Mouse (Mus musculus): ENCODE results near the gene Zdhhc7. TPM values are rescaled to one million over a fixed set of nuclear protein-coding genes. Genes with fewer than 3 reads are reported as not detected.

Zdhhc7 gene
- total and polyA plus RNA-seq, 3 experiments: 18.3 to 26.3 (median 23.7) TPM

DNA sequence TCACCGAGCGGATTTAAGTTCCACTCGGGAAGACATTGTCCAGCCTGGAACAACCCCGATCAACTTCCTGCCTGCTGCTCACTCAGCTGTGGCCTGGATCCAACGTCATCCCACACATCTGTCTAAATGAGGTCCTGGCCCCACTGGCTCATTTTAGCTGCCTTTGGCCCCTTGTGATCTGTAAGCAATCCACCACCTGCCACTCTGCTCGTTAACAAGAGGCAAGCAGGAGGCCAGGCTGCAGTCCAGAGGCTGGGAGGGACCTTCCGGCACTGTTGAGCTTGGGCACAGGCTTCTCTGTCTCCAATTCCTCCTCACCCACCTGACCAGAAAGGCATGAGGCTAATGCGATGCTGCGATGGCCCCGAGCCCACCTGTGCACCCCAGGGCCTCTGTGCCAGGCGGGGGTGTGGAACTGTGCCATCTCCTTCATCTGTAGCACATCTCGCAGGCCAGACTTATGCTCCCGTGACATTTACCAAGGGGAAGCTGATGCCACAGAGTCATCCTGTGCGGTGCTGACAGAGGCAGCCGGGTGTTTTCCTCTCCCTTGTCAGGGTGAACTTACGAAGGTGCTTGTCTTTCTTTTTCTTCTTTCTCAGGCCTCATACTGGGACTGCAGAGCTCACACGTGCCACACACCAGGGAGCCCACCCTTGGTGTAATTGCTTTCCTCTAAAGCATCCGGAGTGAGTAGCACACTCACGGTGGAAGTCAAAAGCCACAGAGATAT is 33.2 kb downstream of the Zdhhc7 start:
- TF ChIP-seq UBTF (IDR thresholded peaks at IDR 0.05; ENCODE audit: low read depth, low read length) (no peak), MEF2A (IDR thresholded peaks at IDR 0.05; ENCODE audit: borderline replicate concordance, low read depth, low read length) (no peak), BHLHE40 (IDR thresholded peaks at IDR 0.05; ENCODE audit: low read depth, low read length) (no peak), GABPA (IDR thresholded peaks at IDR 0.05; ENCODE audit: insufficient replicate concordance, low read depth, low read length) (no peak), ZMIZ1 (IDR thresholded peaks at IDR 0.05; ENCODE audit: low read depth, low read length) (no peak), CTCF (conservative IDR thresholded peaks at IDR 0.05 in 1 of 2, IDR thresholded peaks at IDR 0.05 in 1 of 2; ENCODE audit: low read depth in 2 of 2, low read length in 2 of 2) (no peak), USF1 (IDR thresholded peaks at IDR 0.05; ENCODE audit: low read depth, low read length) (no peak), POLR2A (IDR thresholded peaks at IDR 0.05; ENCODE audit: low read depth, low read length) (no peak), IRF4 (IDR thresholded peaks at IDR 0.05; ENCODE audit: low read depth, low read length) (no peak), ELF1 (IDR thresholded peaks at IDR 0.05; ENCODE audit: low read depth, low read length) (no peak), SIN3A (IDR thresholded peaks at IDR 0.05; ENCODE audit: low read length) (no peak), SMC3 (IDR thresholded peaks at IDR 0.05; ENCODE audit: low read depth, low read length) (no peak), NRF1 (IDR thresholded peaks at IDR 0.05; ENCODE audit: low read depth, low read length) (no peak), ETS1 (conservative IDR thresholded peaks at IDR 0.05; ENCODE audit: low read depth, low read length) (no peak), PAX5 (IDR thresholded peaks at IDR 0.05; ENCODE audit: low read length) (no peak), E2F4 (IDR thresholded peaks at IDR 0.05; ENCODE audit: insufficient replicate concordance, low read depth, low read length) (no peak), HCFC1 (IDR thresholded peaks at IDR 0.05; ENCODE audit: low read depth, low read length) (no peak), CHD2 (IDR thresholded peaks at IDR 0.05; ENCODE audit: low read length) (no peak)
- no peak overlapping the region for H3K4me3 ChIP-seq (replicated peaks in 1 of 3; ENCODE audit: low read depth in 2 of 3, low read length in 2 of 3, poor library complexity in 1 of 3)
- H3K9ac ChIP-seq (ENCODE audit: insufficient read depth, low read depth): no peak overlapping the region
- H3K9me3 ChIP-seq (replicated peaks; ENCODE audit: low read length): no peaks in the 10 kb centered on the region
- dilution Hi-C loops (cut with MboI; ENCODE audit: extremely low pct_ligation_motif_present, extremely low pct_unique_long_range_greater_than_20kb, low sequenced_read_pairs): no loop called here
- no peak overlapping the region for H3K4me2 ChIP-seq (ENCODE audit: insufficient read depth, low read depth, poor library complexity, severe bottlenecking)
- in situ Hi-C loops (cut with MboI; ENCODE audit: low pct_ligation_motif_present, low pct_unique_long_range_greater_than_20kb, low sequenced_read_pairs): no loop called here
- no peaks in the 10 kb centered on the region for H3K79me2 ChIP-seq (replicated peaks; ENCODE audit: control insufficient read depth, extremely low read depth, insufficient read depth, poor library complexity, severe bottlenecking)
- H3K4me1 ChIP-seq (ENCODE audit: control insufficient read depth in 1 of 2, insufficient read depth in 2 of 2): no peaks in the 10 kb centered on the region
- no peak overlapping the region for H3K27ac ChIP-seq (ENCODE audit: insufficient read depth, low read depth)
- peaks cover 80% of the 10 kb centered on the region for H3K27me3 ChIP-seq (replicated peaks)
- no peaks in the 10 kb centered on the region for H3K36me3 ChIP-seq (replicated peaks in 1 of 2; ENCODE audit: control insufficient read depth in 1 of 2, insufficient read depth in 1 of 2, low read length in 1 of 2)
- DNase-seq (ENCODE audit: extremely low read depth): no peak

DNA sequence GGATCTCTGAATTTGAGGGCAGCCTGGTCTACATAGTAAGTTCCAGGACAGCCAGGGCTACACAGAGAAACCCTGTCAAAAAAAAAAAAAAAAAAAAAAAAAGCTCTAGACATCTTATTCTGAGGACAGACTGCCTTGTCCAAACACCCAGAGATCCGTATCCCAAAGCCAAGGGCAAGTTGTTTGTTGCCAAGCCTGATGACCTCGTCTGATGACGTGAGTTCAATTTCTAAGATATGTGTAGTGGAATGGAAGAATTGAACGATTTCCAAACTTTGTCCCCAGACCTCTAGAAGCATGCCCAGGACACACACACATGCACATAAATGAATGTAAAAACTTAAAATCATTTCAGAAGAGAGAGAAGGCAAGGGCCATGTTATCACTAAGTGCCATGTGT is 35.1 kb downstream of the Zdhhc7 start:
- Histone ChIP-seq H3K4me2 (ENCODE audit: insufficient read depth, low read depth, poor library complexity, severe bottlenecking) (no peak overlapping the region), H3K9me3 (replicated peaks; ENCODE audit: low read length) (no peaks in the 10 kb centered on the region), H3K4me3 (replicated peaks in 1 of 3; ENCODE audit: low read depth in 2 of 3, low read length in 2 of 3, poor library complexity in 1 of 3) (no peak overlapping the region), H3K9ac (ENCODE audit: insufficient read depth, low read depth) (no peak overlapping the region), H3K27ac (ENCODE audit: insufficient read depth, low read depth) (no peak overlapping the region), H3K27me3 (replicated peaks) (peaks cover 78% of the 10 kb centered on the region), H3K4me1 (ENCODE audit: control insufficient read depth in 1 of 2, insufficient read depth in 2 of 2) (no peaks in the 10 kb centered on the region), H3K36me3 (replicated peaks in 1 of 2; ENCODE audit: control insufficient read depth in 1 of 2, insufficient read depth in 1 of 2, low read length in 1 of 2) (no peaks in the 10 kb centered on the region), H3K79me2 (replicated peaks; ENCODE audit: control insufficient read depth, extremely low read depth, insufficient read depth, poor library complexity, severe bottlenecking) (no peaks in the 10 kb centered on the region)
- DNase-seq (ENCODE audit: extremely low read depth): no peak
- TF ChIP-seq CHD2 (IDR thresholded peaks at IDR 0.05; ENCODE audit: low read length) (no peak), RAD21 (IDR thresholded peaks at IDR 0.05; ENCODE audit: low read depth, low read length) (no peak), UBTF (IDR thresholded peaks at IDR 0.05; ENCODE audit: low read depth, low read length) (no peak), PAX5 (IDR thresholded peaks at IDR 0.05; ENCODE audit: low read length) (no peak), MAX (IDR thresholded peaks at IDR 0.05; ENCODE audit: low read length) (no peak), TCF12 (IDR thresholded peaks at IDR 0.05; ENCODE audit: low read depth, low read length) (no peak), CTCF (conservative IDR thresholded peaks at IDR 0.05 in 1 of 2, IDR thresholded peaks at IDR 0.05 in 1 of 2; ENCODE audit: low read depth in 2 of 2, low read length in 2 of 2) (no peak), ZC3H11A (IDR thresholded peaks at IDR 0.05; ENCODE audit: low read depth, low read length) (no peak), JUND (conservative IDR thresholded peaks at IDR 0.05; ENCODE audit: low read depth, low read length) (no peak), MXI1 (IDR thresholded peaks at IDR 0.05; ENCODE audit: low read depth, low read length) (no peak)
- in situ Hi-C loops (cut with MboI; ENCODE audit: low pct_ligation_motif_present, low pct_unique_long_range_greater_than_20kb, low sequenced_read_pairs) (no loop called here), dilution Hi-C loops (cut with MboI; ENCODE audit: extremely low pct_ligation_motif_present, extremely low pct_unique_long_range_greater_than_20kb, low sequenced_read_pairs) (no loop called here)

All from CH12.LX (cell line).